Mouse (Mus musculus) c-Kit-positive CD71-positive TER-119-negative erythroid progenitor cells, embryonic 14.5 days (primary cell): ENCODE results near the gene Asb16.
A peak's percentile ranks its signal among the peaks of the same experiment; 100 is the strongest.
"Not testable (repeated sequence)": the region's sequence is repeated elsewhere in the genome, so short reads cannot be mapped to it uniquely, and the experiment has no call there.

Experiments
- DNase-seq: peaks from one replicate; pipeline ENCODE4 v3.0.0-alpha.2; 2013; ENCODE audit warnings: low read depth

Asb16 gene

DNA sequence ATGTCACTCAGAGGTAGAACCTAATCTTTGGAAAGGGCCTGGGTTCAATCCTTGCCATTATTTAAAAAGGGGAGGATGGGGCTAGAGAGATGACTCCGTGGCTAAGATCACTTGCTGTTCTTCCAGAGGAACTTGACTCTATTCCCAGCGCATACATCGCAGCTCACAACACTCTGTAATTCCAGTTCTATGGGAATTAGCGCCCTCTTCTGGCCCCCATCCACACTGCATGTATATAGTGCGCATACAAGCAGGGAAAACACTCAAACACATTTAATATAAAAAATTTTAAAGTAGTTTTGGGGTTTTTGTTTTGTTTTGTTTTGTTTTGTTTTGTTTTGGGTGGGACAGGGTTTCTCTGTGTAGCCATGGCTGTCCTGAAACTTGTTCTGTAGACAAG, 26.7 kb upstream of the Asb16 start:
- no peak for DNase-seq

DNA sequence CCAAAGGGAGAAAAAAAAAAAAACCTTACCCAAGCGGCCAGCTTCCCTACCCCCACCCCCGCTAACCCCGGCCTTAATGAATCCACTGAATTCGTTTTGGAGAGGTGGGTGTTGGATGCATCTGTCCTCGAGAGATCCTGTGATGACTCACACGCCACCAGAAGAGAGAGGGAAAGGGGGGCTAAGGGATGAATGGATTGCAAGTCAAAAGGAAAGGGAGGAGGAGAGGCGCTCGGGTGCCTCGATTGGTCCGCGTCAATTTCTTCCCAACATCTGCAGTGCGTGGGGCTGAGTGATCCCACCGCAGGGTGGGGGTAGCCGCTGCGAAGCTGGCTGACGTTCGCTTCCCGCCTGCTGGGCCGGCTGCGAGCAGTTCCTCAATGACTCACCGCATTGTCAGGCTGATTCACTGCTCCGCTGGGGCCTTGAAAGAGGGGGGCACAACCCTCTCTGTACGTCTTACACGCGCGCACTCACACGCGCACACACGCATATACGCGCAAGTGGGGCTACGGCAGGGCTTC, 23.6 kb upstream of the Asb16 start:
- DNase-seq: no peak

DNA sequence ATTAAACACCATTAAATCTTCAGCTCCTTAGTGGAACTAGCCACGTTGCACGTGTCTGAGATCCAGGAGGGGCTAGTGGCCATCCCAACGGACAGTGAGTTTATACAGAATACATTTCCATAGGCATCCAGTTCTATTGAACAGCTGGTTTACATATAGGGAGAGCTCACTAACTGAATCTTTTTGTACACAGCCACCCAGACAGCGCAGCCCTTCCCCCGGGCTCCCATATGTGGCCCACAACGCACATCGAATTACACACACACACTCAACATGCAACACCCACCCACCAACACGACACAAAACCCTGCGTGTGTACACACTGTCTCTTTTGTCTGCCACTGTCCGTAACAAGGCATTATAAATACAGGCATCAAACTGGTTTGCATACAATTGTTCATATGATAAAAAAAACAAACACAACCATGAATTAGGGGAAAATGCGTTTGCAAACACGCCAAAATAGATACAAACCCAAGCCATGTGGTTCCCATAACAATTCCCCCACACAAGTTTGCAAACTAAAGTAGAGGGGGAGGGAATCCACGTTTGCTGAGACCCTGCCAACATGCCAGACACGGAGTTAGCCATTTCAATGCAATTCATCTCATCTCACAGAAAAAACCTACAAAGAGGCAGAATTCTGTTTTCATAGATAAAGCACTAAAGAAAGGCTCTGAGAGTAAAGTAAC, 22.8 kb upstream of the Asb16 start:
- no peak for DNase-seq

DNA sequence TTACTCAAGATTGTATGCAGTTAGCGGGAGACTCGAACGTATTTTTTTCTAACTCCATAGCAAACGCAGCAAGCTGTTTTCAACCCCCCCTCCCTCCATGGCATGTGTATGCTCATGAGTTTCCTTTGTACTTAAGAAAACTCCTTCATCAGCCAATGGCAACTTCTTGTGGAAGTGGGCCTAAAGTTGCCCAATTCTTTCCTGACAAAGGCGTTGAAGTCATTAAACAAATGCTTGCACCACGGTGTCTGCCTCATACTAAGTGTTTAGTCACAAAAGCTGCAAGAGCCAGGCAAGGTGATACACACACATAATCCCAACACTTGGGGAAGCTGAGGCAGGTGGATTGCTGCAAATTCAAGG, 22.3 kb upstream of the Asb16 start:
- no peak for DNase-seq

DNA sequence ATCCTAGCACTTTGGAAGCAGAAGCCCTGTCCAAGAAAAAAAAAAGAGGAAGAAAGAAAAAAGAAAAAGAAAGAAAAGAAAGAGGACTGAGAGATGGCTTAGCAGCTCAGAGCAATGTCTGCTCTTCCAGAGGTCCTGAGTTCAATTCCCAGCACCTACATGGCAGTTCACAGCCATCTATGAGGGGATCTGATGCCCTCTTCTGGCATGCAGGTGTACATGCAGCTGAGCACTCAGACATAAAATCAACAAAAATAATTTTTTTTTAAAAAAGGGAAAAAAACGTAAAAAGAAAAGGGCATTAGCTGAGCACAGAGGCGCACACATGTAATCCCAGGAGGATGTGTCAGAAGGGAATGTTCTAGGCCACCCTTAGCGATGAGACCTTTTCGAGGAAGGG, 21.7 kb upstream of the Asb16 start:
- no peak for DNase-seq

DNA sequence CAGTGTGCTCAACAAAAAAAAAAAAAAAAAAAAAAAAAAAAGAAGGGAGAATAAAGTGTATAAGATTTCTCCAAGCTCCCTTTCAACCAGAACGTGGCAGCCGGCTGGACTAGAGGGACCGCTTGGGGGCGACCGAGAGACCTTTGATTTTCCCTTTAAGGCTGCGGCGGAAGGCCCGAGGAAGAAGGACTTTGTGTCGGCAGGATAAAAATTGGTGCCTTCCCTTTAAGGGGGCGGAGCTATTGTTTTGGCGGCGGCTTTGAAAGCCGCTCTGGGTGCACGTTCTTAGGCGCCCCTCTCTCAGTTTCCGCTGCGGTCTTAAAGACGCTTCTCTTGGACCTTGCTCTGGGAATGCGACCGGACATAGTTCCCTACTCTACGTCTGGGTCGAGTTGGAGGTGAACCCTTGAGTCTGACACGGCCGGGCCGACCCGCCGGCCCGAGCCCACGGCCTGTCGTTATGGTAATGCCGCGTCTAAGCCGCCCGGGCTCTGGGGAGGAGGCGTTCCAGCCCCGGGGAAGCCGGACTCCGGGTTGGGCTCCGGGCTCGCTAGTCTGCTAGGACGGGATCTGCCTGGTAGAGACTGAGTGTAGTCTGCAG, 19.8 kb upstream of the Asb16 start, which contains the start of gene BC030867:
BC030867 (plus strand) TSS at position 253 of the 601 bp plus-strand sequence.
- DNase-seq: peak; percentile 99

DNA sequence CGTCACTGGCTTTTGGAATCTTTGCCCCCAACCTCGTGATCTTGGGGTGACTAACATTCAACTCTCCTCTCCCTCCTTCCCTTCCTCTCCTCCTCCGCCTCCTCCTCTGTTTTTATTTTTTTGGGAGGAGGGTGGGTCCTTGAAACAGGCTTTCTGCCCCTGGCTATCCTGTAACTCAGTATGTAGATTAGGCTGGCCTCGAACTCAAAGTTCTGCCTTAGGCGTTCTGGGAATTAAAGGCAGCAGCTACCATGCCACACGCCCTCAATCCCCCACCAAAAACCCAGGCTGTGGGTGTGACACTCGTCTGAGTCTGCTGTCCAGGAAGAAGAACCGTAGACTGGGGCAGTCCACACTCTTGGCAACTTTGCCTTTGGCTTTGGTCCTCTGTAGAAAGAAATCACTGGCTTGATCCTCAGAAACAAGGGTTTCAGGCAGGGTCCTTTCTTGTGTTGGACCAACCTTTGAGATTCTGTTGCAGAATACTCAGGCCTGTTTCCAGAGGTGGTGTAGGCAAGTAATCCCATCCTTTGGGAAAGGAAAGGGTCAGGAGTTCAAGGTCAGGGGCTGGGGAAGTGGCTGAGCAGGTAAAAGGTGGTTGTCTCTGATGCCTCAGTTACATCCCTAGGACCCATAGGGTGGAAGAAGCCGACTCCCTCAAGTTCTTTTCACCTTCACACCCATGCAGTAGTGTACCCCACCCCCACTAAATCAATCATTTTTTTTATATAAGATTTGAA, 19.0 kb upstream of the Asb16 start:
- no peak for DNase-seq

DNA sequence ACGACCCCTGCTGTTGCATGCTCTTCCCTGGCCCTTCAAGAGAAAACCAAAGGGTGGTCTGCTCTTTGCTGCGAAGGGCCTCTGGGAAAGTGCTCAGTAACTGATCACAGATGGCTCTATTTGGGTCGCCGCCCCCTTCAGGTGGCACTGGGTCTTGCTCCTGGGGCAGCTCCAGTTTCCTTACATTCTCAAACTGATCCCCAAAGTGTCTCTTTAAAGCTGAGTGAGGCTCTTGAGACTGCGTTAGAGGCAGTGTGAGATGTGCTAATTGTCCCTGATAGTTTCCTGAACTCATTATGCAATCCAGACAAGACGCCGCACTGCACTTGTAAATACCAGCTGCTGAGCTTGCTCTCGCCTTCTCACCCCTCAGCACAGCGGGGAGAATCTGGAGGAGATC, 11.0 kb upstream of the Asb16 start:
- DNase-seq: no peak

DNA sequence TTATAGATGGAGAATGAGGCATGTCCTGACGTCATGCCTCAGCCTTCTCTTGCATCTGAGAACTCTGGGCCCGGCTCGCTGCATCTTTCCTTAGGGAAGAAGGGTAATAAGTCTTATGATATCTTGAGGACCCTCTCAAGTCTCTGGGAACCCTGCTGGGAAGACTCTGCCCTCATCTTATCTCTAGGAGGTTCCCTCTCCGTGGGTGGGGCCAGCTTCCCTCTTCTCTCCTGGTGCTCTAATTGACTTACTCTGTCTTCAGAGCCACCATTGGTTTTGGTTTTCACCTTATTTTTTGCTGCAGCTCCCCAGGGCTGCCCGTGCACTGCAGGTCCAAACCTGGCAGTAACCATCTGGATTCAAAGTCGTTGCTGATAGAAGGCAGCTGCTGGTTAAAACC, 10.4 kb upstream of the Asb16 start:
- no peak for DNase-seq

DNA sequence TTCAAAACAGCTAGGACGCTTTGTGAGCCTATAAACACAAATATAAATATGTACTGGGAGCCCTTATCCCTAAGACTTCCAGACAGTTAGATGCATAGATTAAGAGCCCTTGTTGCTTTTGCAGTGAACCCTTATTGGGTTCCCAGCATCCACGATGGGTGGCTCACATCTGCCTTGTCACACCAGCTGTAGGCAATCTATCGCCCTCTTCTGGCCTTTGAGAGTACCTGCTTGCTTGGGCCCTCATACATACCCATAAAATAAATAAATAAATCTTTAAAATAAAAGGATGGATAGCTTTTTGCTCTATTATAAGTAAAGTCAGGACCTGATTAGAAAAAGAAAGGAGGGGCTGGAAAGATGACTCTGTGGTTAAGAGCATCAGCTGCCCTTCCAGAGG, 10.0 kb upstream of the Asb16 start:
- DNase-seq: no peak

DNA sequence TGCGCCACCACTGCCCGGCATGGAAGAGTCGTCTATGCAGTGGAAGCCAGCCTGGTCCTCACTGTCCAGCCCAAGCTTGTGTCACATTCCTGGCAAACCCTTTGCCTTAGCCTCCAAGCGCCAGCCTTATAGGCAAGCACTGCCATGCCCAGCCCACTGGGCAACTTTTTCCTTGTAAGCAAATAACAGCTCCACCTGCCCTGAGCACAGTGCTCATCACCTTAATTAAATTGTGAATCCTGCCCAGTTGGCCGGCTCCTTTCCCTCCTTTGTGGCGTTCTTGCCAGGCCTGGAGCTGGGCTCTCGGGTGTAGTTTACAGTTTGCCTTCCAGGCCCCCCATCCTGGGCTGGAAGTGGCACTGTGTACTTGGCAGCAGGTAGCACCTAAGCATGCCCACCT, 5.3 kb upstream of the Asb16 start:
- DNase-seq: no peak

DNA sequence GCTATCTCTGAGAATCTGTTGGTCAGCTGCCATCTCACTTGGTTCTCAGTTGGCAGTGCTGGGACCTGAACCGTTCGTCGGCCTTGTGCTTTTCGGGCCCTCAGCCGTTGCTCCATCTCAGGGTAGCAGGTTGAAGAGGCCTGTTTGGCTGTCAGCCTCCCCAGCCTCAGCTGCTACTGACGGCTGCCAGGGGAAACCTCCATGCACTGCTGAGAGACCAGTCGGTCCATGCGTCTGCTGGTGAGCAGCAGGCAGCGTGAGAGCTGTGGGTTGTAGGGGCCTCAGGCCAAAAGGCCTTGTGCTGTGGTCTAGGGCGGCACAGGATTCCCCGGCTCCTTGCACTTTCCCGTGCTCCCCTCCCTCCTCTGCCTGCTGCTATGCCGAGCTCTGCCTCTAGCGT, 2.7 kb upstream of the Asb16 start:
- DNase-seq: no peak

DNA sequence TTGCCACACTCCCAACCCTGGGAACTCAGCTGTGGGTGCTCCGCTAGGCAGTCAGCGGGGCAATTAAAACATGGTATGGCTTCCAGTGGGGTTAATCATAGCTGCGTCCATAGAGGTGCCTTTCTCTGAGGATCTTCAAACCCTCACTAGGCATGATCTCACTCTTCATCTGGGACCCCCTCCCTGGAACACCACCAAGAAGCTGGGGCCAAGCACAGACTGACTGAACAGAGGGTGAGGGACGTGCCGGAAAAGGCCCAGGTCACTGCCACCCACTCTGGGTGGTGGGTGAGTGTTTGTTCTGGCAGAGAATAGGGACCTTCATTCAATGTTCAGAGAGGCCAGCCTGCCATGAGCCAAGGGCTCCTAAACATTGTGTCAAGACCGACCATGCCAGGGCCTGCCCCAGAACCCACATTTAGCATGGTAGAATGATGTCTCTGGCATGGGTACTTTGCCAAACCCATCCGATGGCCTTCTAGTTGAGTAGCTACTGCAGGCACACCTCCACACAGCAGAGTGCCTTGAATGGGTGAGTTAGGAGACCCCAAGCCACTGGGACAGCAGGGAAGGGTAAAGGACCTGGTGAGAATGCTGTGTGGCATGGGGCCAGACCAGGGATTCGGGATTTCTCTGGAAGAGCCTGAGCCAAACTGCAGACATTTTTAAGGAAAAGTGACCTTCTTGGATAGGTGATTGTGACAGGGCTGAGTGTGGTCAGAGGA, 1.8 kb upstream of the Asb16 start:
- no peak for DNase-seq

DNA sequence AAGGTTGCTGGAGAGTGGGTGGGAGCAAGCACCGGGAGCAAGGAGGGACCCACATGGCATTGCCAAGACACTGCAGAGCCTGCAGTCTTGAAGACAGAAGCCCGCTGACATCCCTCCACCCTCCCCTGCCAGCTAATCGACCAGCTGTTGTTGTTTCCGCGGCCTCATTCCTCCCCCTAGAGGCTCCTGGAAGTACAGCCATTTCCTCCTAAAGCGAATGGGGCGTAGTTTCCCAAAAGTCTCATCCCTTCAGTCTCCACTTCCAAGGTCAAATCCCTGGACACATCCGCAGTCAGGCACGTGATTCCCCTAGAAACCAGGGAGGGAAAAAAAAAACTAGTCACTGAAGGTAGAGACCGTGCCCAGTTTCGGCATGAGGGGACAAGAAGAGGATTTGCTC, 1.1 kb upstream of the Asb16 start:
- no peak for DNase-seq

DNA sequence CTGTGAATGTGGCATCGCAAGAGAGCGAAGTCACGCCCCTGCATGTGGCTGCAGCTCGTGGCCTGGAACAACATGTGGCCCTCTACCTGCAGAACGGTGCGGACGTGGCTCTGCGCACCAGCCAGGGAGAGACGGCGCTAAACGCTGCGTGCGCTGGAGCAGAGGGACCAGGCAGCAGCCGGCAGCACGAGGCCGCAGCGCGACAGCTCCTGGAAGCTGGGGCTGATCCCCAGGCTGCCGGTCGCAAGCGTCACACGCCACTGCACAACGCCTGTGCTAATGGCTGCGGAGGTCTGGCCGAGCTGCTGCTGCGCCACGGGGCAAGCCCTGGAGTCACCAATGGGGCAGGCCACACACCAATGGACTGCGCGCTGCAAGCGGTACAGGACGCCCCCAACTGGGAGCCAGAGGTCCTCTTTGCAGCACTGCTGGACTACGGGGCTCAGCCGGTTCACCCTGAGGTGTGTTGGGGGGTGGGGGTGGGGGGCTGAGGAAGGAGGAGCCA, 7.9 kb downstream of the Asb16 start:
- no peak for DNase-seq

DNA sequence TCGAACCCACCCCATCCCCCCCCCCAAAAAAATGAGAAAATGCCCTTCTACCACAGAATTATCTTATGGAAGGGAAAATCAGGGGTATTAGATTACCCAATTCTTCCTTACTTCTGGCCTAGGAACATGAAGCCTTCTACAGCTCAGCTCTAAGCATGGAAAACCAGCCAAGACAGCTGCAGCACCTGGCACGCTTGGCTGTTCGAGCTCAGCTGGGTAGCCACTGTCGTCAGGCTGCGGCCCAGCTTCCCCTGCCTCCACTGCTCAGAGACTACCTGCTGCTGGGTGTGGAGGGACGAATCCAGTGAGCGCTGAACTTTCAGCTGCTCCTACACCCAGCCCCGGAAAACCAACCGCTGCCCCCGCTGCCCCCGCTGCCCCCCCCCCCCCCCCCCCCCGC, 9.2 kb downstream of the Asb16 start:
- no peak for DNase-seq

DNA sequence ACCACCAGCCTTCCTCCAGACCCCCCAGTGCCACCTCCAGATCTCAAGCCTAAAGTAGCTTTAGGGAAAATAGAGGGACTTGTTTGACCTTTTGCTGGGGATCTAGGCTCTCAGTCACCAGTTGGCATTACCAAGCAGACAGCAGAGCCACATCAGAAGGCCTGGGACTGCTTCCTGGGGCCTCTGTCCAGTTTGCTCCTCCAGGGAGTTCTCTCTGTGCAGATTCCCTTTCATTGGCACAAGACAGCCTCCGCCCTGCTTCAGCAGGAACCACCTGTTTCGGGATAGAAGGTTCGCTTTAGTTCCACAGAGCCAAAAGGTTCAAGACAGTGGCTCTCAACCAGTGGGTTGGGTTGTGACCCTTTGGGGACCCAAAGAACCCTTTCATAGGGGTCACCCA, 11.1 kb downstream of the Asb16 start:
- no peak for DNase-seq

DNA sequence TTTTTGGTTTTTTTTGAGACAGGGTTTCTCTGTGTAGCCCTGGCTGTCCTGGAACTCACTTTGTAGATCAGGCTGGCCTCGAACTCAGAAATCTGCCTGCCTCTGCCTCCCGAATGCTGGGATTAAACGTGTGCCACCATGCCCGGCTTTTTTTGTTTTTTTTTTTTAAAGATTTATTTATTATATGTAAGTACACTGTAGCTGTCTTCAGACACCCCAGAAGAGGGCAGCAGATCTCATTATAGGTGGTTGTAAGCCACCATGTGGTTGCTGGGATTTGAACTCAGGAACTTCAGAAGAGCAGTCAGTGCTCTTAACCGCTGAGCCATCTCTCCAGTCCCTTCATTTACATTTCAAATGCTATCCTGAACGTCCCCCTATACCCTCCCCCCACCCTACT, 11.7 kb downstream of the Asb16 start:
- DNase-seq: not testable (repeated sequence)

DNA sequence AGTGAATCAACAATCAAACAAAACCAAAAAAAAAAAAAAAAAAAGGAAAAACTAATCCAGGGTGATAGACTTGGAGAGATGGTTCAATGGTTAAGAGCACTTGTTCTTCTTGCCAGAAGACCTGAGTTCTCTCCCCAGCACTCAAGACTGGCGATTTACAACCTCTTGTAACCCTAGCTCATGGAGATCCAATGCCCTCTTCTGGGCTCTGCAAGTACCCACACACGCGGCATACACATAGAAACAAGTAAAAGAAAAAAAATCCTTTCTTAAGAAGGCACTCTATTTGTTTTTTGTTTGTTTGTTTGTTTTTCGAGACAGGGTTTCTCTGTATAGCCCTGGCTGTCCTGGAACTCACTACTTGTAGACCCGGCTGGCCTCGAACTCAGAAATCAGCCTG, 15.4 kb downstream of the Asb16 start:
- no peak for DNase-seq

DNA sequence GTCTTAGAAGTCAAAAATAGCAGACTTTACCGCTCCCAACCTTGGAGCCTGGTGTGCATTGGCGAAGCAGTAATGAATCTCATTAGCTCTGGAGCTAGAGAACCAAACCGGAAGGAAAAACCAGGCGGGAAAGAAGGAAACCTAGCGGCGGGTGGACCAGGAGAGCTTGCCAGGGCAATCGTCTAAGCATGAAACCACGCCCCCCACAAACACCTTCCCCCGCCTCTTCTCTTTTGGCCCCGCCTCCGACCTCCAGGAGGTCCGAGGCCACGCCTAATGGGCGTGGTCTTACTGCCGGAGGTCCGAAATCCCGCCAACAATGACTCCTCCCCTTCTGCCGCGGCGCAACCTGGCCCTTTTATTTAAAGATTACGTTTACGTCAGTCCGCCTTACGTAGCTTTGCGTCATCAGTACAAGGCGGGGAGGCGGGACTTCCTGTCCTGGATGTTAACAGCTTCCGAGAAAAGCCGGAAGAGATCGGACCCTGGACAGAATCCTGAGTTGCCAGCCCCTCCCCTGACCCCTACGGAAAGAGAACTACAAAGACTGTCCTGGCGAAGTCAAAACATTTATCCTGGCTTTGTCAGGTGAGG, 16.1 kb downstream of the Asb16 start, which contains the start of gene Tmub2:
Tmub2 (plus strand) TSS at position 431 of the 594 bp plus-strand sequence.
- peak; percentile 99 for DNase-seq

DNA sequence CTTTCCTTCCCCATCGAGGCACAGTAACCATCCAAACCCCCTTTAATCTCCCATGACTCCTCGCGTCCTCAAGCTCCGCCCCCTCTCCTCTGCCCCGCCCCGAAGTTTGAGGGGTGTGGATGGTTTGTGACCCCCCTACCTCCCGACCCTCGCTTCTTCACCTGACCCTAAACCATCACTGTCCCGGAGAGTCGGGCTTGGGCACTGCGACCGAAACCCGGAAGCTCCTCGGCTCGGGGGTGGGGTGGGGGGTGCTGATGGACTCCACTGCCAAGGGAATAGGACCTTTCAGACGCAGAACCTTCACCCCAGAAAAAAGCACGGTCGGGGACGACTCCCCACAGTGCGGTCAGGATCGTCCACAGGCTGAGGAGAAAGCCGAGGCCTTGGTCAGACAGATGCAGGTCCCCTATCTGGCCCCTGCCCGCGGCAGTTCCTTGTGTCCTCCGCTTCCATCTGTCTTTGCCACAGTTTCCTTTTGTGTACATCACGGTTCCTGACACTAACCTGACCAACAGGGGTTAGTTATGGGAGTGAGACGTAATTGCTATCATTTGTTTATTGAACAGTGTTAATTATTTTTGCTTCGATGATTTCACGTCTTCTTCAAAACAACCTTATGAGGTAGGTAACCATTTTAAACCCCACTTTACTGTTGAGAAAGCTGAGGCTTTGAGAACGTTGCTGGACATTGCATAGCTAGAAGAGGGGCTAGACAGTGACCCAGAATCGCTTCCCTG, 16.7 kb downstream of the Asb16 start:
- DNase-seq: no peak
